Mouse (Mus musculus) monocyte, adult 5-6 weeks (primary cell): ENCODE measurements around the gene Fbxl3. TPM values are rescaled to one million over a fixed set of nuclear protein-coding genes. Genes with fewer than 3 reads are reported as not detected.

ENCODE experiments used
- ATAC-seq: fragments of 153-309, 156-312 bp; replicated peaks from 2 replicates; pipeline ENCODE4 v1.8.0; 2017; ENCODE audit warnings: mild to moderate bottlenecking; ENCODE audit not compliant: low TSS enrichment, insufficient number of reproducible peaks, severe bottlenecking, poor library complexity, low FRiP score
- total RNA-seq: library from RNA; stranded (forward); fragments of 200-1000, 200-491, 200-594 nt; gene quantifications from 3 replicates; pipeline ENCODE4 v1.2.3, GENCODE M21; 2017

Fbxl3 gene
- total RNA-seq, 1 experiment from 2014 or later = 209 TPM

DNA sequence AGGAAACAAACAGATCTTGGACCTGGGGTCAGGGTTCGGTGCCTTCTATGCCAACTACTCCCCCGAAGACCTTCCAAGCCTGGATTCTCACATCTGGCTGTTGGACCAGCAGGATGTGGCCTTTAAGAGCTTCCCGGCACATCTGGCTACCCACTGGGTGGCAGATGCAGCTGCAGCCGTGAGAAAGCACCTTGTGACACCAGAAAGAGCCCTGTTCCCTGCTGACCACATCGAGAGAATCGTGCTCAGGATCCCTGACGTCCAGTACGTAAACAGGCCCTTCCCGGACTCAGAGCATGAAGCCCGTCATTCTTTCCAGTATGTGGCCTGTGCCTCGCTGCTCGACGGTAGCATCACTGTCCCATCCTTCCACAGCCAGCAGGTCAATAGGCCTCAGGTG lies 44.6 kb downstream of the Fbxl3 start:
- no peak for ATAC-seq

GRCm38 (mm10) chr14:103051159-103051769 lies 48.1 kb downstream of the Fbxl3 start:
- peak; percentile 95 for ATAC-seq

- ATAC-seq = peak; percentile 70
Observed at GRCm38 (mm10) chr14:103048292-103049086, 50.9 kb downstream of the Fbxl3 start.

DNA sequence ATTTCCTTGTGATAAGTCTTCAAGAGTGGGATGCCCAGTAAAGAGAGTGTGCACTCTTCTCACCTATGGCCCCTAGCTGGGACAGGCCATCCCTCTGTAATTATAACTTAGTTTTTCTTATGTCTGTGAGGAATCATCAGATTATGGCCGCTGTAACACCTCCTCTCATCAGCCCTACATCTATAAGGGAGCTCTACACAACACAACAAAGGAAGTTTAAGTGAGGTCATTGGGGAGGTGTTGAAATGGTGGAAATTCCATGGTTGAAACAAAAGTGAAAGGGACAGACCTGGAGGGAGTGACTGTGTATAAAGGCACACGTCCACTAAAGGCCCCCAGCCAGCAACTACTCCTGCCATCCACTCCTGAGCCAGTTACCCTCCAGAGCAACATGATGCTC lies 52.7 kb downstream of the Fbxl3 start, which contains the start of gene Acod1:
Gene Acod1, plus strand, starts transcription at position 301 of the 400 bp plus-strand sequence.
- no peak for ATAC-seq

GRCm38 (mm10) chr14:103037016-103037415 lies 62.4 kb downstream of the Fbxl3 start:
- ATAC-seq = peak; percentile 88

- peak; percentile 51 for ATAC-seq
Observed at GRCm38 (mm10) chr14:103034076-103034475, 65.3 kb downstream of the Fbxl3 start.

GRCm38 (mm10) chr14:103033271-103033823 lies 66.0 kb downstream of the Fbxl3 start:
- peak; percentile 91 for ATAC-seq

Other genes starting within 250 kb of the Fbxl3 start
- 144 to 172 TPM (median 153 TPM) in 3 replicates for gene Kctd12, start 116.9 kb downstream of the Fbxl3 start, total RNA-seq
- gene Acod1, start 52.6 kb downstream of the Fbxl3 start, total RNA-seq = 3.1 to 10.1 TPM (median 3.6 TPM) in 3 replicates
- 56.4 to 63.7 TPM (median 61.5 TPM) in 3 replicates for gene Cln5, start 29.4 kb downstream of the Fbxl3 start, total RNA-seq
- gene Mycbp2, start 247.2 kb upstream of the Fbxl3 start, total RNA-seq = 67.0 to 106 TPM (median 73.5 TPM) in 3 replicates